Mouse (Mus musculus) small intestine, adult 2 months (tissue): ENCODE results near the gene Slc38a8.

ENCODE experiments used
- CTCF ChIP-seq: fragments of 200-500 bp; IDR thresholded peaks from 2 replicates; pipeline ENCODE4 v1.5.1; 2012; ENCODE audit warnings: low read depth, mild to moderate bottlenecking, control low read depth, inconsistent platforms, low read length, moderate library complexity, mixed read lengths; ENCODE audit not compliant: insufficient replicate concordance, insufficient read length; ENCODE audit errors: extremely low read depth
- POLR2A ChIP-seq: fragments of 200-500 bp; IDR thresholded peaks from 2 replicates; pipeline ENCODE4 v1.6.1; 2012; ENCODE audit warnings: low read depth, mild to moderate bottlenecking, control low read depth, inconsistent platforms, low read length, moderate library complexity

- TF ChIP-seq CTCF = peak; percentile 69; the same call in 1 of the 2 replicates
- TF ChIP-seq POLR2A = no peak
These were observed 61.1 kb downstream of the Slc38a8 start for GRCm38 (mm10) chr8:119440250-119440951.
